Mouse (Mus musculus): ENCODE measurements around the gene Stard9. TPM values are rescaled to one million over a fixed set of nuclear protein-coding genes. Genes with fewer than 3 reads are reported as not detected.

Gene Stard9
- polyA plus RNA-seq, 1 experiment from 2014 or later = 4.2 TPM

- no peaks in the 10 kb centered on the region for H3K4me1 ChIP-seq (ENCODE audit: control insufficient read depth, insufficient read depth, low read length)
- no peak overlapping the region for H3K9ac ChIP-seq (ENCODE audit: low read length)
- no peaks in the 10 kb centered on the region for H3K9me3 ChIP-seq (ENCODE audit: control insufficient read depth, low read length)
- H3K4me3 ChIP-seq (ENCODE audit: low read depth, low read length) = no peak overlapping the region
- H3K27me3 ChIP-seq (ENCODE audit: control insufficient read depth, insufficient read depth, low read length) = no peaks in the 10 kb centered on the region
- DNase-seq (ENCODE audit: low spot score) = no peak
- H3K36me3 ChIP-seq (ENCODE audit: control insufficient read depth, insufficient read depth, low read length) = no peaks in the 10 kb centered on the region
- no peak for ATAC-seq (ENCODE audit: insufficient read depth, low FRiP score, low TSS enrichment)
- H3K27ac ChIP-seq (ENCODE audit: low read depth, low read length) = no peak overlapping the region
- H3K4me2 ChIP-seq (ENCODE audit: low read depth) = no peak overlapping the region
Observed at GRCm38 (mm10) chr2:120761922-120762321, 133.0 kb downstream of the Stard9 start.

GRCm38 (mm10) chr2:120770265-120770935 is 141.5 kb downstream of the Stard9 start:
- Histone ChIP-seq H3K4me1 (ENCODE audit: control insufficient read depth, insufficient read depth, low read length) (no peaks in the 10 kb centered on the region), H3K27ac (ENCODE audit: low read depth, low read length) (no peak overlapping the region), H3K4me3 (ENCODE audit: low read depth, low read length) (no peak overlapping the region), H3K4me2 (ENCODE audit: low read depth) (no peak overlapping the region), H3K36me3 (ENCODE audit: control insufficient read depth, insufficient read depth, low read length) (no peaks in the 10 kb centered on the region), H3K27me3 (ENCODE audit: control insufficient read depth, insufficient read depth, low read length) (no peaks in the 10 kb centered on the region), H3K9me3 (ENCODE audit: control insufficient read depth, low read length) (no peaks in the 10 kb centered on the region), H3K9ac (ENCODE audit: low read length) (no peak overlapping the region)
- no peak for ATAC-seq (ENCODE audit: insufficient read depth, low FRiP score, low TSS enrichment)
- DNase-seq (ENCODE audit: low spot score) = no peak
- 88% methylated on average over 2 of the region's 2 CpGs for WGBS

Other genes with a start within 250 kb of the Stard9 start
- 7.4 and 7.7 TPM in 2 replicates for gene Ganc, start 225.2 kb upstream of the Stard9 start, polyA plus RNA-seq (2014; fragmentation: Nextera tagmentation; extraction: Ambion mirVana)
- 4.7 and 6.3 TPM in 2 replicates for gene Tmem87a, start 225.0 kb upstream of the Stard9 start, polyA plus RNA-seq (2014; fragmentation: Nextera tagmentation; extraction: Ambion mirVana)
- 0.82 and 1.5 TPM in 2 replicates for gene Capn3, start 173.1 kb upstream of the Stard9 start, polyA plus RNA-seq (2014; fragmentation: Nextera tagmentation; extraction: Ambion mirVana)
- 63.6 and 68.5 TPM in 2 replicates for gene Zfp106, start 65.3 kb upstream of the Stard9 start, polyA plus RNA-seq (2014; fragmentation: Nextera tagmentation; extraction: Ambion mirVana)
- 50.4 and 51.6 TPM in 2 replicates for gene Snap23, start 61.5 kb upstream of the Stard9 start, polyA plus RNA-seq (2014; fragmentation: Nextera tagmentation; extraction: Ambion mirVana)
- gene Haus2, start 19.7 kb upstream of the Stard9 start, polyA plus RNA-seq (2014; fragmentation: Nextera tagmentation; extraction: Ambion mirVana) = 35.7 and 36.1 TPM in 2 replicates
- 32.0 and 33.8 TPM in 2 replicates for gene Lrrc57, start 19.6 kb upstream of the Stard9 start, polyA plus RNA-seq (2014; fragmentation: Nextera tagmentation; extraction: Ambion mirVana)
- 6.3 and 7.9 TPM in 2 replicates for gene Cdan1, start 221.0 kb downstream of the Stard9 start, polyA plus RNA-seq (2014; fragmentation: Nextera tagmentation; extraction: Ambion mirVana)
- 9.4 and 11.8 TPM in 2 replicates for gene Ttbk2, start 221.5 kb downstream of the Stard9 start, polyA plus RNA-seq (2014; fragmentation: Nextera tagmentation; extraction: Ambion mirVana)